Mouse (Mus musculus): Measurements from ENCODE around the gene Clta.

Gene Clta

GRCm38 (mm10) chr4:44004126-44004525 is at the start of gene Clta:
Gene Clta (plus strand): TSS chr4:44004452.
- no peak for DNase-seq

GRCm38 (mm10) chr4:43957292-43957845 is 46.9 kb upstream of the Clta start, which contains the start of gene Glipr2:
Gene Glipr2 (plus strand): TSS chr4:43957401.
- peak; percentile 59 for DNase-seq

GRCm38 (mm10) chr4:43957846-43958461 is 46.3 kb upstream of the Clta start:
- no peak for DNase-seq

- DNase-seq, result no peak
Observed at GRCm38 (mm10) chr4:43959523-43960179, 44.6 kb upstream of the Clta start.

GRCm38 (mm10) chr4:43960207-43960606 is 44.0 kb upstream of the Clta start:
- DNase-seq, result no peak

- peak; percentile 71 for DNase-seq
Observed at GRCm38 (mm10) chr4:43964326-43964833, 39.9 kb upstream of the Clta start.

GRCm38 (mm10) chr4:43964951-43965684 is 39.1 kb upstream of the Clta start:
- no peak for DNase-seq

GRCm38 (mm10) chr4:43965856-43966535 is 38.3 kb upstream of the Clta start:
- no peak for DNase-seq

GRCm38 (mm10) chr4:43968650-43969049 is 35.6 kb upstream of the Clta start:
- peak; percentile 74 for DNase-seq

- DNase-seq, result no peak
Observed at GRCm38 (mm10) chr4:43969373-43969772, 34.9 kb upstream of the Clta start.

GRCm38 (mm10) chr4:43970393-43971330 is 33.6 kb upstream of the Clta start:
- DNase-seq, result no peak

GRCm38 (mm10) chr4:43971541-43972136 is 32.6 kb upstream of the Clta start:
- DNase-seq, result no peak

- peak; percentile 58 for DNase-seq
Observed at GRCm38 (mm10) chr4:43972137-43972591, 32.1 kb upstream of the Clta start.

GRCm38 (mm10) chr4:43973526-43973981 is 30.7 kb upstream of the Clta start:
- peak; percentile 26 for DNase-seq

- DNase-seq, result no peak
Observed at GRCm38 (mm10) chr4:43974914-43975616, 29.2 kb upstream of the Clta start.

GRCm38 (mm10) chr4:43976223-43976740 is 28.0 kb upstream of the Clta start:
- DNase-seq, result no peak

GRCm38 (mm10) chr4:43978521-43979443 is 25.5 kb upstream of the Clta start:
- no peak for DNase-seq

- DNase-seq, result no peak
Observed at GRCm38 (mm10) chr4:43979746-43980145, 24.5 kb upstream of the Clta start.

- no peak for DNase-seq
Observed at GRCm38 (mm10) chr4:43980236-43980635, 24.0 kb upstream of the Clta start.

Measured in kidney, adult 9 months (tissue).